Mouse (Mus musculus): ENCODE results near the gene A730009L09Rik. TPM values are rescaled to one million over a fixed set of nuclear protein-coding genes. Genes with fewer than 3 reads are reported as not detected.

The A730009L09Rik gene
- polyA plus RNA-seq, 1 experiment from 2014 or later = not detected

DNA sequence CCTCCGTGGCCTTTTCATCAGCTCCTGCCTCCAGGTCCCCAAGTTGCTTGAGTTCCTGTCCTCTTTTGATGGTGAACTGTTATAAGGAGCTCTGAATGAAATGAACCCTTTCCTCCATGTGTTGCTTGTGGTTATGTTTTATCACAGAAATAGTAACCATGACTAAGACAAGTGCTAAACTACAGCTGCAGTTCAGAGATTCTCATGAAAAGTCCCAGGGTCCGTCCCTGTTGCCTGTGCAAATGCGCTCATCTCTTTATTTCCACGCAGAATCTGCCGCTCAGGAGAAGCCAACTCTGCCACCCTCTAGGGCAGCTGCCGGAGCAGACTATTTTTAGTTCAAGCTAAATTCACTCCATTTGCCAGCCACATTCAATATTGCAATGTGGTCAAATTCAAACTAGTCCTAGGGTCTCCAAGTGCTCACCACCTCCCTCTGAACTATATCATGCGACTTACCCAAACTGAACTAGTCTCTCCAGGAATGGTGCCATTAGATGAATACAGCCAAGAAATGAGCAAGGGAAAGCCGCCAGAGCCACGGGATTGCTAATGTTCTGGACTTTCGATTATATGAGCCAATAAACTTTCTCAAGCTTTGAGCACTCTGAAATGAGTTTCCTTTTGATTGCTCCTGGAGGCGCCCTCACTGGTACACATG, 7.2 kb downstream of the A730009L09Rik start:
- WGBS = 93% methylated on average over 11 of the region's 11 CpGs
- Histone ChIP-seq H3K4me3 (no peak overlapping the region), H3K27ac (no peak overlapping the region), H3K9me3 (replicated peaks) (no peaks in the 10 kb centered on the region), H3K4me2 (replicated peaks) (no peak overlapping the region), H3K9ac (no peak overlapping the region), H3K36me3 (no peaks in the 10 kb centered on the region), H3K4me1 (no peaks in the 10 kb centered on the region), H3K27me3 (no peaks in the 10 kb centered on the region)
- ATAC-seq (ENCODE audit: low FRiP score) = no peak

DNA sequence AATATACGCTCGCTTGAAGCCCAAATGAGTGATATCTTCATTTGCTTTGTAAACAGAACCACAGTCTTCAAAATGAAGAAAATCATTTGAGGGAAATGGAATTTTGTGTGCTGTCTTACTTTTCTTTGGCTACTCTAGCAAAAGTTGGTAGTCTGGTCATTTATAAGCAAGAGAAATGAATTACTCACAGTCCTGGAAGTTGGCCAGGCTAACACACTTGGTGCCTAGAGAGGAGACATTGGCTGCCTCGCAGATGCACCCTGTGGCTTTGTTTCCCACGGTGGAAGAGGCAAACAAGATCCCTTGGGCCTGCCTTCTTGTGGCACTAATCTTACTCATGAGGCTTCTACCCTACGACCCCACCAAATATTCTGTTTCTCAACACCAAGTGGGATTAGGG, 8.1 kb downstream of the A730009L09Rik start:
- Histone ChIP-seq H3K4me2 (replicated peaks) (no peak overlapping the region), H3K4me3 (no peak overlapping the region), H3K27ac (no peak overlapping the region), H3K9ac (no peak overlapping the region), H3K36me3 (no peaks in the 10 kb centered on the region), H3K27me3 (no peaks in the 10 kb centered on the region), H3K9me3 (replicated peaks) (no peaks in the 10 kb centered on the region), H3K4me1 (no peaks in the 10 kb centered on the region)
- no peak for ATAC-seq (ENCODE audit: low FRiP score)
- WGBS = 83% methylated on average over 5 of the region's 5 CpGs

DNA sequence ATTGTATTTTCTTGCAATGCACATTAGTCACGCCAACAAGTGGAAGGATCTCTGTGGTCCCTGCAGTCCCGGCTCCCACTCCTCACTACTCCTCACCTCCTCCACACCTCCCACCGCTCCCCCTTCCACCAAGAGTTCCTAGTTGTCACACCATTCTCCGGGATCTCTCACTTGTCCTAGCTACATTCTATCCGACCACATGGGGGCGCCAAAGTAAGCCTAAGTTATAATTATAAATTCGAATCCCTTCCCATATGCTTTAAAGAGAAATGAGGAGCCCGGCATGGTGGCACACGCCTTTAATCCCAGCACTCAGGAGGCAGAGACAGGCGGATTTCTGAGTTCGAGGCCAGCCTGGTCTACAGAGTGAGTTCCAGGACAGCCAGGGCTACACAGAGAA, 12.5 kb downstream of the A730009L09Rik start:
- Histone ChIP-seq H3K36me3 (no peaks in the 10 kb centered on the region), H3K4me2 (replicated peaks) (no peak overlapping the region), H3K9me3 (replicated peaks) (no peaks in the 10 kb centered on the region), H3K4me3 (no peak overlapping the region), H3K4me1 (no peaks in the 10 kb centered on the region), H3K27me3 (no peaks in the 10 kb centered on the region), H3K27ac (no peak overlapping the region), H3K9ac (no peak overlapping the region)
- WGBS = 63% methylated on average over 11 of the region's 11 CpGs
- ATAC-seq (ENCODE audit: low FRiP score) = no peak

DNA sequence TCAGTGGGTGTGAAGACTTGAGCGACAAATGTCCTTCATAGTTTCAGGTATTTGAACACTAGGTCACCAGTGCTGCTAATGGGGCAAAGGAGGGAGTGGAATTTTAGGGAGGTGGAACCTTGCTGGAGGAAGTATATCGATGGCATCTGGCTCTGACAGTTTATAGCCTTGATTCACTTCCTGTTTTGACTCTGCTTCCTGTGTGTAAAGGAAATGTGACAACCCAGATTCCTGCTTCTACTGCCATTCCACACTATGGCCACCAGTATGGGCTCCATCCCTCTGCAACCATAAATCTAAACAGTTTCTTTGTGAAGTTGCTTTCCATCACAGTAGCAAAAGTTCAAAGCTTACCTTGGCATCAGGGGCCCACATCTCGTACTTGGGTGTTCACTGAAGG, 17.9 kb downstream of the A730009L09Rik start:
- H3K36me3 ChIP-seq = no peaks in the 10 kb centered on the region
- H3K4me1 ChIP-seq = no peaks in the 10 kb centered on the region
- H3K4me3 ChIP-seq = no peak overlapping the region
- WGBS = 89% methylated on average over 3 of the region's 3 CpGs
- no peak for ATAC-seq (ENCODE audit: low FRiP score)
- no peak overlapping the region for H3K27ac ChIP-seq
- no peaks in the 10 kb centered on the region for H3K27me3 ChIP-seq
- no peak overlapping the region for H3K4me2 ChIP-seq (replicated peaks)
- no peak overlapping the region for H3K9ac ChIP-seq
- H3K9me3 ChIP-seq (replicated peaks) = no peaks in the 10 kb centered on the region

DNA sequence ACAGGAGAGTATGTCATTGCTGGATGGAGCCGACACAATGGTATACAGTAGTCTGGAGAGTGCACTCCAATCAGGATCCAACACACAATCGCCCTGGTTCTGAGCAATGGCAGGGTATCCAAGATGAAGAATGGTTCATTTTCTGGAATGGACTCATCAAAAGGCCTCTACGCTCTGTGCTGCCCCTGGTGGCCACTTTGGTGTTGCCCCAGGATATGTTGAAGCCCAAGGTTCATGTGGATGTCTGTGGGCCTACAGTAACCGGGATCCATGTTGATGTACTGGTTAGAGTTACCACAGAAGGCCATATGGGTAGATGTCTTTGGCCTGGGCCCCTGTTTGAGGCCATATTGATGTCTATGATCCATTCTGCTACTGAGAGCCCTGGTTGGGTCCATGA, 31.1 kb downstream of the A730009L09Rik start:
- H3K27me3 ChIP-seq = no peaks in the 10 kb centered on the region
- H3K4me2 ChIP-seq (replicated peaks) = no peak overlapping the region
- no peaks in the 10 kb centered on the region for H3K36me3 ChIP-seq
- no peak overlapping the region for H3K9ac ChIP-seq
- H3K27ac ChIP-seq = no peak overlapping the region
- H3K4me3 ChIP-seq = no peak overlapping the region
- H3K4me1 ChIP-seq = no peaks in the 10 kb centered on the region
- WGBS = 90% methylated on average over 4 of the region's 4 CpGs
- no peak for ATAC-seq (ENCODE audit: low FRiP score)
- no peaks in the 10 kb centered on the region for H3K9me3 ChIP-seq (replicated peaks)

DNA sequence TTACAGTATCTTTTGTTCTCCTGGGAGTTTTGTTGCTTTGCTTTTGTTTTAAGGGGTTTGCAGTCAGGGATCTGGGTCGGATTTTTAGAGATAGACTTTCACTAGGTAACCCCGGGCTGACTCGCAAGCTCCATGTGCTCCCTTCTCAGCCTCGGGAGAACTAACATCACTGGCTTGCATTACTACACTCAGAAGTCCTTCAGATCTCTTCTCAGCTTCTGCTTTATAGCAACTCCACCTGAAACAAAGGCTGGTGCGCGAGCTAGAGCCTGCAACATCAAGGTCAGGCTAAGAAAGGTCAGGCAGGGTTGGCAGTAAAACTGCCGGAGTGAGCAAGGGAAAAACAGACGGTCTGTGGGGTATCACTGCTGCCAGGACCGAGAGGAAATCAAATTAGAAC, 34.2 kb downstream of the A730009L09Rik start:
- H3K9me3 ChIP-seq (replicated peaks) = no peaks in the 10 kb centered on the region

DNA sequence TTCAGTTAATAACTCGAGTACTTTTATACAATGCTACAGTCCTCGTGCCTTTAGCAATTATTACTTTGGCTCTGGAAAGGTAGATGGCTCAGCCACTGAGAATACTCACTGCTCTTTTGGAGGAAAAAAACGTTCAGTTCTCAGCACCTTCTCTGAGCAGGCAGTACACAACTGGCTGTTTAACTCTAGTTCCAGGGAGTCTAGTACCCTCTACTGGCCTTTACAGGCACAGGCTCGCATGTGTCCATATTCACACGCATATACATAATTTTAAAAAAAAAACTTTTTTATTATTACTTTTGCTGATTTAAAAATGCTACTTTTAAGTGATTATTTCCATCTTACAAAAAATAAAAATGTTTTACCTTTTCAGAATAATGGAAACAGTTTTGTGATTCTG, 35.5 kb downstream of the A730009L09Rik start:
- no peak for ATAC-seq (ENCODE audit: low FRiP score)
- Histone ChIP-seq H3K36me3 (no peaks in the 10 kb centered on the region), H3K27me3 (no peaks in the 10 kb centered on the region), H3K4me2 (replicated peaks) (no peak overlapping the region), H3K27ac (no peak overlapping the region), H3K9ac (no peak overlapping the region), H3K9me3 (replicated peaks) (no peaks in the 10 kb centered on the region), H3K4me1 (no peaks in the 10 kb centered on the region), H3K4me3 (no peak overlapping the region)
- 78% methylated on average over 5 of the region's 5 CpGs for WGBS

More for the DNA sequence above, 34.2 kb downstream of the A730009L09Rik start:
- H3K9ac ChIP-seq = no peak overlapping the region
- no peaks in the 10 kb centered on the region for H3K4me1 ChIP-seq
- 66% methylated on average over 9 of the region's 9 CpGs for WGBS
- no peak overlapping the region for H3K27ac ChIP-seq
- H3K27me3 ChIP-seq = no peaks in the 10 kb centered on the region
- no peaks in the 10 kb centered on the region for H3K36me3 ChIP-seq
- H3K4me2 ChIP-seq (replicated peaks) = no peak overlapping the region
- no peak overlapping the region for H3K4me3 ChIP-seq
- no peak for ATAC-seq (ENCODE audit: low FRiP score)

DNA sequence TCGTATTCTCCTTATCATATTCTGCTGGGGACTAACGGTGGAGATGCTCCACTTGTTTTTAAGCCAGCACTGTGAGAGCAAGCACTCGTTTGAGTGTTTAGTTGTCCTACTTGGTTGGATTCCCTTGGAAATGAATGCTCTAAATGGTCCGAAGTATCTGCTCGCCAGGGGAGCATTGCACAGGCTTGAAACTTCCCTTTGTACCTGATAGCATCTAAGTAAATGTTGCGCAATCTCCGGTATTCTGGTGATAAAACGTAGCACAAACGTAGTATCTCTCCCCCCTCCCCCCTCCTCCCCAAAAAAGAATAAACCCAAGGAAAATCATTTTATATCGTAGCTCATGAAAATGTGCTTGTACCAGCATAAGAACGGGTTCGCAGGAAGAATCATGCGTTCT, 39.1 kb downstream of the A730009L09Rik start:
- Histone ChIP-seq H3K9me3 (replicated peaks) (no peaks in the 10 kb centered on the region), H3K4me2 (replicated peaks) (no peak overlapping the region), H3K9ac (no peak overlapping the region), H3K4me3 (no peak overlapping the region), H3K36me3 (no peaks in the 10 kb centered on the region), H3K27ac (no peak overlapping the region), H3K27me3 (no peaks in the 10 kb centered on the region), H3K4me1 (peaks cover 5% of the 10 kb centered on the region)
- ATAC-seq (ENCODE audit: low FRiP score) = no peak
- WGBS = 89% methylated on average over 13 of the region's 13 CpGs

DNA sequence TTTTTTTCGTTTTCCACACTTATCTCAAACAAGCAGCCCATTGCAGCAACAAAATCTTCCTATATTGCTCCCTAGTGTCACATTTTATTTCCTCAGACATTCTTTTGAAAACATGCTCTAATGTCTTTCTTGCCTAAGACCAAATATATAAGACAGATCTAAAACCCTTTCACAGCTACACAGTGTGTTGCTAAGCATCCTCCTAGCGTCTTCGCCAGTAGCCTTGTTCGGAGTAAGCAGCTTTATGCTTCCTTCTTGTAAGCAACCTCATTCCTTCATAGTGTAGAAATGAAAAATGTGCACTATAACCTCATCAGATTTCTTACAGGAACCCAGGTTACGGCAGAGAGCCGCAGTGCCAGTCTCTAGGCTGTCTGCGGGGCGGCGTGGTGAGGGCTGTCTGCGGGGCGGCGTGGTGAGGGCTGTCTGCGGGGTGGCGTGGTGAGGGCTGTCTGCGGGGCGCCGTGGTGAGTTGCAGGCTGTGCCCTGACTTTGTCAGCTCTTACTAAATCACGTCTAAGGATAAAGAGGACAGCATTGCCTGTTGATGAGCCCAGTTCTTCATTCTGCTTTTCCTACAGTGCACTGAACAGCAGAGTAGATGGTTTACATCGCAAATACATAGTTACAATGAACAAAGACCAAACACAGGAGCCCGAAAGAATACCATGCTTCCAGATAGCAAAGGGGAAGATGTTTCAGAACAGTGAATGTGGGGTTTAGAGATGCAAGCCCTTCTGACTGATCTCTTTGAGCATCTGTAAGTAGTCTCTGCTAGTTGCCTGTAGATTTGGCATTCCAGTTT, 43.4 kb downstream of the A730009L09Rik start:
- H3K9me3 ChIP-seq (replicated peaks) = no peaks in the 10 kb centered on the region
- H3K27me3 ChIP-seq = no peaks in the 10 kb centered on the region
- H3K4me3 ChIP-seq = no peak overlapping the region
- H3K9ac ChIP-seq = no peak overlapping the region
- H3K27ac ChIP-seq = peak overlapping the region; percentile 30; the same call in 1 of the 2 replicates
- peak overlapping the region; percentile 24 for H3K4me2 ChIP-seq (replicated peaks)
- WGBS = 46% methylated on average over 20 of the region's 20 CpGs
- peaks cover 5% of the 10 kb centered on the region for H3K4me1 ChIP-seq
- no peaks in the 10 kb centered on the region for H3K36me3 ChIP-seq
- ATAC-seq (ENCODE audit: low FRiP score) = no peak

DNA sequence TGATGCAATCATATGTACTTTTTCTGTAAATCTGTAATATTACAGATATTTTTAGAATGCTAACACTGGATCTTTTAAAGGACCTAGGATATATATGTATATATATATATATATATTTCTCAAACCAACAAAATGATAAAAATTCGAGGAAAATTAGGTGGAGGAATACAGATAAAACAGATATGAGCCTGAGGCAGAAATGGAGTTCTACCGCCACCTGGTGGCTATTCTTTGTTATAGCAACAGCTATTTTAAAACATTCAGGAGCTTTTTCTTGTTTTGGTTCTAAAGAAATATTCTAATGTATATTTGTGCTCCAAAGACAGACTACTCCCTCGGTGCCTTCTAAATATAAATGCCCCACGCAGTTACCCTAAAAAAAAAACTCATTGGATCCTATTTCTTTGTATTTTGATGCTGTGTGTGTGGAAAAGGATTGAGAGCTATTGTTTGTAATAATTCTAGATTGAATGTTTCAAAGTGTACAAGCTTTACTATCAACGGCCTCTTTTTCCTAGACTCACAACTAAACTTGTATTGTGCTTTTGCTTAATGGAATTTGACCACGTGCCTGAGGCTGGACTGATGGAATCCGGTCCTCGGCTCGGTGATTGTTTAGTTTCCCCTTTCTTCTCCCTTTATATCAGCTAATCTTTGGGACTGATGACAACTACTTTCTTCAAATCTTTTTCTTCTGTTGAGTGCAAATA, 44.8 kb downstream of the A730009L09Rik start:
- H3K4me2 ChIP-seq (replicated peaks) = peak overlapping the region; percentile 29
- H3K27ac ChIP-seq = no peak overlapping the region
- 25% methylated on average over 9 of the region's 9 CpGs for WGBS
- H3K9me3 ChIP-seq (replicated peaks) = no peaks in the 10 kb centered on the region
- H3K9ac ChIP-seq = no peak overlapping the region
- no peaks in the 10 kb centered on the region for H3K36me3 ChIP-seq
- H3K27me3 ChIP-seq = no peaks in the 10 kb centered on the region
- ATAC-seq (ENCODE audit: low FRiP score) = peak; percentile 21; the same call in 1 of the 2 replicates
- peaks cover 5% of the 10 kb centered on the region for H3K4me1 ChIP-seq
- no peak overlapping the region for H3K4me3 ChIP-seq

DNA sequence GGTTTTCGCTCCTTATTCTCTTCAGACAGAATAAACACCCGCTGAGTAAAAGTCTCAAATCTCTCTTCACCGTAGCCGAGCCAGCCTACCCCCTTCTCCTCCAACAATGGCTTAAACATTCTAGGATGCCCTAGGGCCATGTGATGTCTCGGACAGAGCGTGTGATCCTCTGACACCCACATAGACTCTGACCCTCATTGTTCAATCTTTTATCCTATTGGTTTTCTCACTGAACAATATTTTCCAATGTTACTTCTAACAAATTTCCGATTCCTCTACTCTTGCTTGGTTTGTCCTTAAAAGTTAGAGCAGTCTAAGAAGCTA, 45.3 kb downstream of the A730009L09Rik start:
- Histone ChIP-seq H3K4me2 (replicated peaks) (peak overlapping the region; percentile 29), H3K36me3 (no peaks in the 10 kb centered on the region), H3K9ac (no peak overlapping the region), H3K4me1 (peaks cover 5% of the 10 kb centered on the region), H3K27ac (no peak overlapping the region), H3K9me3 (replicated peaks) (no peaks in the 10 kb centered on the region), H3K27me3 (no peaks in the 10 kb centered on the region), H3K4me3 (no peak overlapping the region)
- 41% methylated on average over 7 of the region's 7 CpGs for WGBS
- peak; percentile 51; the same call in 1 of the 2 replicates for ATAC-seq (ENCODE audit: low FRiP score)

Measured in hindbrain, embryonic 12.5 days (tissue).